Mouse (Mus musculus): ENCODE data around the gene Ftl1. TPM values are rescaled to one million over a fixed set of nuclear protein-coding genes. Genes with fewer than 3 reads are reported as not detected.

The Ftl1 gene
- total RNA-seq, 1 experiment = 398 TPM

- H3K27ac ChIP-seq (ENCODE audit: insufficient read depth, low read depth, low read length, poor library complexity, severe bottlenecking) = peak overlapping the region; percentile 57
- peaks cover 47% of the 10 kb centered on the region for H3K36me3 ChIP-seq (ENCODE audit: control insufficient read depth, insufficient read depth, low read length, poor library complexity, severe bottlenecking)
- H3K9me3 ChIP-seq (ENCODE audit: control insufficient read depth, insufficient read depth, low read depth, low read length) = no peaks in the 10 kb centered on the region
- peak overlapping the region; percentile 79 for H3K9ac ChIP-seq (ENCODE audit: insufficient read depth, low read depth, low read length, poor library complexity, severe bottlenecking)
- TF ChIP-seq HCFC1 (IDR thresholded peaks at IDR 0.05; ENCODE audit: borderline replicate concordance, insufficient read depth, low read length) = no peak; the same call in 1 of the 2 replicates
- no peak for TF ChIP-seq ZNF384 (IDR thresholded peaks at IDR 0.05; ENCODE audit: low read depth, low read length)
- no peak for TF ChIP-seq MAFK (IDR thresholded peaks at IDR 0.05; ENCODE audit: insufficient read depth, low read depth, low read length)
- no peak for TF ChIP-seq ZC3H11A (IDR thresholded peaks at IDR 0.05; ENCODE audit: borderline replicate concordance, low read depth, low read length)
- no peak for TF ChIP-seq CHD2 (IDR thresholded peaks at IDR 0.05; ENCODE audit: low read depth, low read length)
- in situ Hi-C loops (cut with MboI; ENCODE audit: low sequenced_read_pairs in 2 of 2, unreplicated experiment in 2 of 2) = no loop called here
- peaks cover 0 to 16% of the 10 kb centered on the region in 2 experiments; a peak in 1 of 4 replicates for H3K4me1 ChIP-seq (ENCODE audit: control insufficient read depth in 2 of 2, insufficient read depth in 2 of 2, low read length in 2 of 2, poor library complexity in 1 of 2)
- H3K4me3 ChIP-seq (ENCODE audit: insufficient read depth in 1 of 2, low read depth in 1 of 2, low read length in 2 of 2, poor library complexity in 1 of 2, severe bottlenecking in 1 of 2) = peak overlapping the region; percentile 75 to 93
- DNase-seq (ENCODE audit: low read depth, low spot score) = no peak
Observed at GRCm38 (mm10) chr7:45458748-45459563, 728 bp downstream of the Ftl1 start.

- Histone ChIP-seq H3K4me1 (ENCODE audit: control insufficient read depth in 2 of 2, insufficient read depth in 2 of 2, low read length in 2 of 2, poor library complexity in 1 of 2) (peaks cover 0 to 16% of the 10 kb centered on the region in 2 experiments; a peak in 1 of 4 replicates), H3K36me3 (ENCODE audit: control insufficient read depth, insufficient read depth, low read length, poor library complexity, severe bottlenecking) (peaks cover 39% of the 10 kb centered on the region), H3K9ac (ENCODE audit: insufficient read depth, low read depth, low read length, poor library complexity, severe bottlenecking) (peak overlapping the region; percentile 79; the same call in 1 of the 2 replicates), H3K27ac (ENCODE audit: insufficient read depth, low read depth, low read length, poor library complexity, severe bottlenecking) (no peak overlapping the region), H3K4me3 (ENCODE audit: insufficient read depth in 1 of 2, low read depth in 1 of 2, low read length in 2 of 2, poor library complexity in 1 of 2, severe bottlenecking in 1 of 2) (peak overlapping the region in 1 of 2 experiments; percentile 75; a peak in 2 of 4 replicates), H3K9me3 (ENCODE audit: control insufficient read depth, insufficient read depth, low read depth, low read length) (no peaks in the 10 kb centered on the region)
- in situ Hi-C loops (cut with MboI; ENCODE audit: low sequenced_read_pairs in 2 of 2, unreplicated experiment in 2 of 2) = no loop called here
- TF ChIP-seq ZNF384 (IDR thresholded peaks at IDR 0.05; ENCODE audit: low read depth, low read length) (no peak), CHD2 (IDR thresholded peaks at IDR 0.05; ENCODE audit: low read depth, low read length) (peak; percentile 56; the same call in 1 of the 2 replicates), MAFK (IDR thresholded peaks at IDR 0.05; ENCODE audit: insufficient read depth, low read depth, low read length) (peak; percentile 96), HCFC1 (IDR thresholded peaks at IDR 0.05; ENCODE audit: borderline replicate concordance, insufficient read depth, low read length) (0 out of 2 replicates have a peak, but pooled peaks have one; percentile 45), ZC3H11A (IDR thresholded peaks at IDR 0.05; ENCODE audit: borderline replicate concordance, low read depth, low read length) (no peak)
- no peak for DNase-seq (ENCODE audit: low read depth, low spot score)
Observed at GRCm38 (mm10) chr7:45457204-45458060, 2.3 kb downstream of the Ftl1 start.

- in situ Hi-C loops (cut with MboI; ENCODE audit: low sequenced_read_pairs in 2 of 2, unreplicated experiment in 2 of 2) = no loop called here
- Histone ChIP-seq H3K36me3 (ENCODE audit: control insufficient read depth, insufficient read depth, low read length, poor library complexity, severe bottlenecking) (peaks cover 38% of the 10 kb centered on the region), H3K9me3 (ENCODE audit: control insufficient read depth, insufficient read depth, low read depth, low read length) (no peaks in the 10 kb centered on the region), H3K27ac (ENCODE audit: insufficient read depth, low read depth, low read length, poor library complexity, severe bottlenecking) (no peak overlapping the region), H3K4me3 (ENCODE audit: insufficient read depth in 1 of 2, low read depth in 1 of 2, low read length in 2 of 2, poor library complexity in 1 of 2, severe bottlenecking in 1 of 2) (peak overlapping the region in 1 of 2 experiments; percentile 75; a peak in 2 of 4 replicates), H3K9ac (ENCODE audit: insufficient read depth, low read depth, low read length, poor library complexity, severe bottlenecking) (peak overlapping the region; percentile 14; the same call in 1 of the 2 replicates), H3K4me1 (ENCODE audit: control insufficient read depth in 2 of 2, insufficient read depth in 2 of 2, low read length in 2 of 2, poor library complexity in 1 of 2) (peaks cover 0 to 17% of the 10 kb centered on the region in 2 experiments; a peak in 1 of 4 replicates)
- TF ChIP-seq CHD2 (IDR thresholded peaks at IDR 0.05; ENCODE audit: low read depth, low read length) = no peak; the same call in 1 of the 2 replicates
- TF ChIP-seq ZC3H11A (IDR thresholded peaks at IDR 0.05; ENCODE audit: borderline replicate concordance, low read depth, low read length) = no peak
- no peak for TF ChIP-seq HCFC1 (IDR thresholded peaks at IDR 0.05; ENCODE audit: borderline replicate concordance, insufficient read depth, low read length)
- no peak for TF ChIP-seq ZNF384 (IDR thresholded peaks at IDR 0.05; ENCODE audit: low read depth, low read length)
- TF ChIP-seq MAFK (IDR thresholded peaks at IDR 0.05; ENCODE audit: insufficient read depth, low read depth, low read length) = no peak
- DNase-seq (ENCODE audit: low read depth, low spot score) = no peak
Observed at GRCm38 (mm10) chr7:45456721-45457203, 2.9 kb downstream of the Ftl1 start.
